Mouse (Mus musculus): ENCODE data around the gene Gm37240. TPM values are rescaled to one million over a fixed set of nuclear protein-coding genes. Genes with fewer than 3 reads are reported as not detected.
A peak's percentile ranks its signal among the peaks of the same experiment; 100 is the strongest.

The Gm37240 gene
- total RNA-seq, 2 experiments from 2014 or later: not detected

GRCm38 (mm10) chr3:85829047-85829446 lies 58.3 kb downstream of the Gm37240 start:
- no peak for ATAC-seq (replicated peaks; ENCODE audit: poor library complexity, severe bottlenecking)

- ATAC-seq (replicated peaks; ENCODE audit: poor library complexity, severe bottlenecking): no peak
Observed at GRCm38 (mm10) chr3:85827815-85828214, 59.5 kb downstream of the Gm37240 start.

- ATAC-seq (replicated peaks; ENCODE audit: poor library complexity, severe bottlenecking): no peak
Observed at GRCm38 (mm10) chr3:85827283-85827682, 60.0 kb downstream of the Gm37240 start.

GRCm38 (mm10) chr3:85820839-85821548 lies 66.3 kb downstream of the Gm37240 start:
- ATAC-seq (replicated peaks; ENCODE audit: poor library complexity, severe bottlenecking): no peak

- ATAC-seq (replicated peaks; ENCODE audit: poor library complexity, severe bottlenecking): no peak
Observed at GRCm38 (mm10) chr3:85819319-85819718, 68.0 kb downstream of the Gm37240 start.

- no peak for ATAC-seq (replicated peaks; ENCODE audit: poor library complexity, severe bottlenecking)
Observed at GRCm38 (mm10) chr3:85817191-85817590, 70.1 kb downstream of the Gm37240 start, which contains the start of gene Fam160a1. TSS of gene Fam160a1 (minus strand) at chr3:85817291.

GRCm38 (mm10) chr3:85814241-85814640 lies 73.1 kb downstream of the Gm37240 start:
- ATAC-seq (replicated peaks; ENCODE audit: poor library complexity, severe bottlenecking): no peak

GRCm38 (mm10) chr3:85813101-85814014 lies 74.0 kb downstream of the Gm37240 start:
- no peak for ATAC-seq (replicated peaks; ENCODE audit: poor library complexity, severe bottlenecking)

GRCm38 (mm10) chr3:85812010-85812409 lies 75.3 kb downstream of the Gm37240 start:
- no peak for ATAC-seq (replicated peaks; ENCODE audit: poor library complexity, severe bottlenecking)

GRCm38 (mm10) chr3:85793166-85793565 lies 94.2 kb downstream of the Gm37240 start:
- ATAC-seq (replicated peaks; ENCODE audit: poor library complexity, severe bottlenecking): peak; percentile 25; the same call in 1 of the 2 replicates

GRCm38 (mm10) chr3:85789748-85790147 lies 97.6 kb downstream of the Gm37240 start:
- ATAC-seq (replicated peaks; ENCODE audit: poor library complexity, severe bottlenecking): no peak

- no peak for ATAC-seq (replicated peaks; ENCODE audit: poor library complexity, severe bottlenecking)
Observed at GRCm38 (mm10) chr3:85786501-85786900, 100.8 kb downstream of the Gm37240 start.

- ATAC-seq (replicated peaks; ENCODE audit: poor library complexity, severe bottlenecking): no peak
Observed at GRCm38 (mm10) chr3:85780906-85781305, 106.4 kb downstream of the Gm37240 start.

- no peak for ATAC-seq (replicated peaks; ENCODE audit: poor library complexity, severe bottlenecking)
Observed at GRCm38 (mm10) chr3:85780332-85780731, 107.0 kb downstream of the Gm37240 start.

GRCm38 (mm10) chr3:85777841-85778240 lies 109.5 kb downstream of the Gm37240 start:
- no peak for ATAC-seq (replicated peaks; ENCODE audit: poor library complexity, severe bottlenecking)

GRCm38 (mm10) chr3:85777356-85777755 lies 110.0 kb downstream of the Gm37240 start:
- ATAC-seq (replicated peaks; ENCODE audit: poor library complexity, severe bottlenecking): no peak

GRCm38 (mm10) chr3:85776707-85777106 lies 110.6 kb downstream of the Gm37240 start:
- ATAC-seq (replicated peaks; ENCODE audit: poor library complexity, severe bottlenecking): no peak

- no peak for ATAC-seq (replicated peaks; ENCODE audit: poor library complexity, severe bottlenecking)
Observed at GRCm38 (mm10) chr3:85776126-85776525, 111.2 kb downstream of the Gm37240 start.

- ATAC-seq (replicated peaks; ENCODE audit: poor library complexity, severe bottlenecking): no peak
Observed at GRCm38 (mm10) chr3:85773886-85774285, 113.4 kb downstream of the Gm37240 start.

- no peak for ATAC-seq (replicated peaks; ENCODE audit: poor library complexity, severe bottlenecking)
Observed at GRCm38 (mm10) chr3:85773425-85773824, 113.9 kb downstream of the Gm37240 start.

GRCm38 (mm10) chr3:85764937-85765337 lies 122.4 kb downstream of the Gm37240 start:
- no peak for ATAC-seq (replicated peaks; ENCODE audit: poor library complexity, severe bottlenecking)
